Mouse (Mus musculus) right cerebral cortex, adult 18-20 months (tissue): Measurements from ENCODE around the gene Nars2.
"Not testable (repeated sequence)": the region's sequence is repeated elsewhere in the genome, so short reads cannot be mapped to it uniquely, and the experiment has no call there.

ENCODE experiments used
- DNase-seq: peaks from one replicate; pipeline ENCODE4 v3.0.0; 2022; ENCODE audit warnings: mixed read lengths

Gene Nars2

GRCm38 (mm10) chr7:96951281-96952051 lies at the start of gene Nars2:
Gene Nars2 (plus strand): TSS chr7:96951505.
- DNase-seq: peak; percentile 95

DNA sequence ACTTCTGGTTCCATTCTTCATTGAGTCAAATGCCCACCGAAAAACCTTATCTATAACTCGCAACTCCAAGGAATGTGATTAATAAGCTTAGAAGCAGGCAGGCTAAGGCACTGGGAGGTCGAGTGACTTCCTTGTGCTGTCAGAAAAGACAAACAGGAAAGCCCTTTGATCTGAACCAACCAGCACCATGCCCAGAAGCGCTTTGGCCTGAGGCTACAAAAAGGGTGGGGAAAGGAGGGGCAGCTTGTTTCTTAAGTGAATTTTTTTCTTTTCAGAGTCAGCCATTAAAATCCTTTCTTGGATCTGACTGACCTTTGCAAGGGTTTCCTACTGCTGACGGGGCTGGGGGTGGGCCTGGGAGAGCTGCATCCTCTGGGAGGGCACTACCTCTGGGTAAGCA lies 49.1 kb upstream of the Nars2 start:
- DNase-seq: no peak

GRCm38 (mm10) chr7:96903088-96903985 lies 48.0 kb upstream of the Nars2 start:
- no peak for DNase-seq

DNA sequence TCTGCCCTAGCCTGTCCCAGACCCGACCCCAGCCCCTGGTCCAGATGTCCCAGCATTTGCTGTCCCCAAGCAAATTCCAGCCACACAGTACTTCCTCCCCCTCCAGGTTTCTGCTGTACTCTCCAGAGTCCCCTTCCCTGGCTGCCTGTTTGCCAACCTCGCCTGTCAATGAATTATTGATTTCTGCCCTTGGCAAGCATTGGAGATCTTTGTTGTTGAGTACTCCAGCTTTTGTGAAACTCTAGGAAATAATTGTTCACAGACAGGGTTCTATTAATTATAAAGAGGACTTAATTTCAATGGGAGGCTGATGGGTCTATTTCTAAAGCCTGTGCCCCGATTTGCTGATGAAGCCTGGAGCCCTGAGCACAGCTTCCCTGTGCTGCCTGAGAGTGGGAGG lies 46.9 kb upstream of the Nars2 start:
- DNase-seq: no peak

- DNase-seq: no peak
Measured at GRCm38 (mm10) chr7:96904936-96905335, 46.4 kb upstream of the Nars2 start.

DNA sequence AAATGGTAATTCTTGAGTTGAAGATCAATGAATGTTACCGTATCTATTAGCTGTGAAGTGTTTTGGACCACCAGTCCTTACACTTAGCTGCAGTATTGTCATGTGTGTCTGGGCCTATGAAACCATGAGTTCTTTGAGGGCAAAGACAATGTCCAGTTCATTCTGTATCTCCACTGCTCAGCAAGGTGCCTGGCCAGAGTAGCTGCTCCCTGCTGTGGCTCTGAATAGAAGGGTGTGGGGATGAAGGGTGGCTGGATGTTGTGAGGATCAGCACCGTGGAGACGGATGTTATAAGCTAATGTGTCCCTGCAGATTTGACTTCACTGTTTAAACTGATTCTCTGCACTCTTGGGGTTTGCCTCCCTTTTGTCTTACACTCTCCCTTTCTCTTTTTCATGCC lies 45.9 kb upstream of the Nars2 start:
- DNase-seq: no peak

DNA sequence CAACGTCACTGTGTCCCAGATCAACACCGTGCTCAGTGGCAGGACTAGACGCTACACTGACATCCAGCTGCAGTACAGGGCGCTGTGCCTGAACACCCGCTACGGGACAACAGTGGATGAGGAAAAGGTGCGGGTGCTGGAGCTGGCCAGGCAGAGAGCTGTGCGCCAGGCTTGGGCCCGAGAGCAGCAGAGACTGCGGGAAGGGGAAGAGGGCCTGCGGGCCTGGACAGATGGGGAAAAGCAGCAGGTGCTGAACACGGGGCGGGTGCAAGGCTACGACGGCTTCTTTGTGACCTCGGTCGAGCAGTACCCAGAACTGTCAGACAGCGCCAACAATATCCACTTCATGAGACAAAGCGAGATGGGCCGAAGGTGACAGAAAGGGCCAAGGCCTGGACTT lies 45.1 kb upstream of the Nars2 start:
- DNase-seq: no peak

DNA sequence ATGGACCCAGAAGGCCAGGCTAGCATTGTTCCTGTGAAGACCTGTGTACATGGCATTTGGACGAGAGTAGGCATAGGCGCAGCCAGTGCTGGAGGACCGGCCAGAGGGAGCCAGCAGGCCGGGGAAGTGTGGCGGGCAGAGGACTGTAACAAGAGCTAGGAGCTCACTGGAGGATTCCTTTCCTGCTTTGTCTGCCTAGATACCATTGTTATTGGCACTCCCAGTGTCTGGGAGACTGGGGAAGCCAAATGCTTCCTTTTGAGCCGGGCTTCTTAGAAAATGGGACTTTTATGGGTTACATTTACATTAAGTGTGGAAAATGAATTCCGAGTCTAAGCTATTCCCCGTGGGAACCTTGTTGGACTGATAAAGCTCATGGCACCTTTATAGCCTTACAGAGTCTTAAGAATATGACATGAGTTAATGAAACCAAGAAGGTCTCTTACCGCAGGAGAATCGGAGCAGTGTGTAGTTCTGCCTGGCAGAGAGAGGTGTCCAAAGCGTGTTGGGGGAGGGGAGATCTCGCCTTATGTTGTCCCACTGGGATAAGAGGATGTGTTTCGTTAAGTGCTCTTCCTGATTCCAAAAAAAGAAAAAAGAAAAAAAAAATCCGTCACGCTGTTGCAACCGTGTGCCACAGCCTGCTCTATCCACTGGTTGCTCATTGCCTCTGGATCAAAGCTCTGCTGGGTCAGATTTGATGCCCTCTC lies 43.2 kb upstream of the Nars2 start:
- no peak for DNase-seq

DNA sequence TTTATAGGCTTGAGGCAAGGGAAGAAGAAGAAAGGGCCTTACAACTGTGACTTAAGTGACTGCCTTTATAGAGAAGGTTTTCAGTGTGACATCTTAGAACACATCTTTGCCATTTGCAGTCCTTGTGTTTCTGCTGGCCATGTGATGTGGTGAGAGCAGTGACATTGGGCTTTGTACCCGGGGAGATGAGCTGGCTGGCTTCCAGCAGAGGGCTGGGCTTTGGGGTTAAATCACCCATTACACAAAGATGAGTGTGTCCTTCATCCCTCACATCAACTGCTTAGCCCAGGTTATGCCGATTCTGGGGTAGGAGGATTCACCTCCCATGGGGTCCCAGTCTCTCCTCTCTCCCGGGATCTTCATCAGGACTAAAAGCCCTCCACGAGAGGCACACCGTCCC lies 41.4 kb upstream of the Nars2 start:
- DNase-seq: no peak

DNA sequence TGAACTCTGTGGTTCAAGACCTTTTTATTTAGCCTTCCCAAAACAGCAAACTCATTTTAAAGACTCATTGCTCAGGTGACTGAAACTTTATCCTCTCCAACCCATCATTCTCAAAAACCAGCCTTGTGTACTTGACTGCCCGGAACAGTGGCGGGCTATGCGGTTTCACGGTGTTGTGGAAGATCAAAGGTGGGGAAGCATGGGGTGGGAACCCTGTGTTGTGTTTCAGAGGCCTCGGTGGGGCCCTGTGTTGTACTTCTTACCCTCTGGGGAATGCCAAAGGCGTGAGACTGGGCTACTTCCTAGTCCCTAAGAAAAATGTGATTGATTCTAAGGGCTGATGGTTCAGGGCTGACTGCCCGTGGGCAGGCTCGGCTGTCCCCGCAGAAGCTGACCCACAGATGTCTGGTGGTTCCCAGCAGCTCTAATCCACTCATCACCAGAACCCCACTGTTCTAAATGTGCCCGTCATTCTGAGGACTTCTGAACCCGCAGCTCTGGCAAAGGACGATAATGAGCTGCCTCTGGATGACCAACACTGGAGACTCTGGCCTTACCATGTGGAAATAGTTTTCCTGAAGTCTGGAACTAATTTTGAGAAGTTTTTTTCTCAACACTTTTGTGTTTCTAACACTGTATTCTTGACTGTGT lies 40.9 kb upstream of the Nars2 start:
- DNase-seq: no peak

DNA sequence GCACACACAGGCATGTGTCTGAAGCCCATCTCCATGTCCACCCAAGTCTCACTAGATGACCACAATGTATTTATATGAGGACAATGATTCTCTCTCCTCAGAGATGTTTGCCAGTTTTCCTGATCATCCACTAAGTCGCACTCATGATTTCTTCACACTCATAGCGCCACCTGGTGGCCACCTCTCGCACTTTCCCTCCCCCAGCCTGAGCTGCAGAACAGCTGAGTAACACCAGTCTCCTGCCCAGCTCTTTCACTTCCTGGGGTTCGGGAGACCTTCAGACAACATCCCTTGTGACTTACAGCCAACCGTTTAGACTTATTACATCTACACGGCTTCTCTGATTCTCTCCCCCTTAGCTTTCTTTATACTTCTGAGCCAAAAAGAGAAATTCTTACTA lies 37.3 kb upstream of the Nars2 start:
- peak; percentile 84 for DNase-seq

- DNase-seq: peak; percentile 62
Measured at GRCm38 (mm10) chr7:96915452-96916105, 35.7 kb upstream of the Nars2 start.

- no peak for DNase-seq
Measured at GRCm38 (mm10) chr7:96920447-96921095, 30.7 kb upstream of the Nars2 start.

DNA sequence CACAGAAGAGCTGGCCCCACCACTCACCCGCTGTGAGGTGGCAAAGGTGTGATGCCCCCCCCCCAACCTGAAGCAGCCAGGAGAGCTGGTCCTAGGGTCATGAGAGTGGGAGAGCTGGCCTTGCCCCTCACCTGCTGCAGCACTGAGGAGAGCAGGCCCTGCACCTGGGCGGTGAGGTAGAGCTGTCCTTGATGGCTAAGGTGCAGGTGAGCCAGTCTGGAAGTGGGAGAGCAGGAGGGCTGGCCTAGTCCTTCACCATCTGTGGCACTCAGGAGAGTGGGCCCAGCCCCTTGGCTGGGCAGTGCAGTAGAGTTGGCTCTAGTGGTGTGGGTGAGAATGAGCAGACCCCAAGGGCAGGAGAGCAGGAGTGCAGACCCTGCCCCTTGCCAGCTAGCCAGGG lies 28.4 kb upstream of the Nars2 start:
- no peak for DNase-seq

GRCm38 (mm10) chr7:96943715-96944377 lies 7.5 kb upstream of the Nars2 start:
- no peak for DNase-seq

DNA sequence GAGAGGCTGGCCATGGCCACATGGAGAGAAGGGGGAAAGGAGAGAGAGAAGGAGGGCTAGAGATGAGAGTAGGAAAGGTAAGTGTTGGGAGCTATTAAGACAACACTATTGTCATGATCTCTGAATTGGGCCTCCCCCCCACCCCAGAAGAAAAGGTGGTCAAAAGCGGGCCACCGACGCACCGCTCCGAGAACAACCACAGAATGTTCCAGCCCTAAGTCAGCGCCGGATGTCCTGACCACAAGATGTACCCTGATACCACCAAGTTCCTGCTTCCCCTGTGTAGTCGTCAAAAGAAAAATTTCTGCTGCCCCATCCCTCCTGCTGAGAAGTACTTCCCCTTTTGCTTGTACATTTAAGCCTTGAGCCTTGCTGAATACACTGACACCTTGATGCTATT lies 4.8 kb upstream of the Nars2 start:
- DNase-seq: not testable (repeated sequence)

GRCm38 (mm10) chr7:96952094-96952493 lies 789 bp downstream of the Nars2 start:
- no peak for DNase-seq

- no peak for DNase-seq
Measured at GRCm38 (mm10) chr7:96959168-96959567, 7.9 kb downstream of the Nars2 start.

- no peak for DNase-seq
Measured at GRCm38 (mm10) chr7:96967188-96967587, 15.9 kb downstream of the Nars2 start.

- DNase-seq: peak; percentile 18
Measured at GRCm38 (mm10) chr7:96970359-96970758, 19.1 kb downstream of the Nars2 start.
